Mouse (Mus musculus) megakaryocyte progenitor cell, adult 5-6 weeks (primary cell): ENCODE data around the gene Gm13283. TPM values are rescaled to one million over a fixed set of nuclear protein-coding genes. Genes with fewer than 3 reads are reported as not detected.

Experiments
- total RNA-seq, 2 experiments: library from RNA; stranded (forward) in 1 of 2; stranded (reverse) in 1 of 2; fragments of 157-497, 149-512 nt in 1 of 2; fragments of 200-1000 nt in 1 of 2; gene quantifications; 2 replicates each; pipeline versions ENCODE4 v1.2.3 to v1.2.4; 2015 to 2017

The Gm13283 gene
- total RNA-seq, 2 experiments from 2014 or later: 0.67 TPM; not detected in 1

Other genes with a start within 250 kb of the Gm13283 start
Only the 30 nearest of the 32 such genes appear.
- not detected in 2 replicates for gene Ifna14, start 188.3 kb upstream of the Gm13283 start, total RNA-seq (2015)
- gene Ifna14, start 188.3 kb upstream of the Gm13283 start, total RNA-seq (2017): not detected in 2 replicates
- not detected in 2 replicates for gene Ifna9, start 167.7 kb upstream of the Gm13283 start, total RNA-seq (2015)
- gene Ifna9, start 167.7 kb upstream of the Gm13283 start, total RNA-seq (2017): not detected in 2 replicates
- gene Ifna12, start 156.7 kb upstream of the Gm13283 start, total RNA-seq (2015): not detected in 2 replicates
- not detected in 2 replicates for gene Ifna12, start 156.7 kb upstream of the Gm13283 start, total RNA-seq (2017)
- not detected in 2 replicates for gene C87499, start 125.7 kb upstream of the Gm13283 start, total RNA-seq (2015)
- not detected in 2 replicates for gene C87499, start 125.7 kb upstream of the Gm13283 start, total RNA-seq (2017)
- not detected in 2 replicates for gene Ifna13, start 115.7 kb upstream of the Gm13283 start, total RNA-seq (2015)
- gene Ifna13, start 115.7 kb upstream of the Gm13283 start, total RNA-seq (2017): 0.20 and 0.29 TPM in 2 replicates
- not detected in 2 replicates for gene Ifna16, start 83.2 kb upstream of the Gm13283 start, total RNA-seq (2015)
- not detected in 2 replicates for gene Ifna16, start 83.2 kb upstream of the Gm13283 start, total RNA-seq (2017)
- not detected in 2 replicates for gene Ifna2, start 76.2 kb upstream of the Gm13283 start, total RNA-seq (2015)
- not detected in 2 replicates for gene Ifna2, start 76.2 kb upstream of the Gm13283 start, total RNA-seq (2017)
- gene Ifnab, start 68.8 kb upstream of the Gm13283 start, total RNA-seq (2015): not detected in 2 replicates
- not detected in 2 replicates for gene Ifnab, start 68.8 kb upstream of the Gm13283 start, total RNA-seq (2017)
- gene Gm26566, start 38.3 kb upstream of the Gm13283 start, total RNA-seq (2015): 0.56 TPM in 1 of 2 replicates, not detected in the other
- gene Gm26566, start 38.3 kb upstream of the Gm13283 start, total RNA-seq (2017): 1.2 and 1.5 TPM in 2 replicates
- gene Klhl9, start 37.7 kb upstream of the Gm13283 start, total RNA-seq (2015): 48.8 and 49.8 TPM in 2 replicates
- 70.2 and 85.6 TPM in 2 replicates for gene Klhl9, start 37.7 kb upstream of the Gm13283 start, total RNA-seq (2017)
- gene Gm13271, start 5.3 kb upstream of the Gm13283 start, total RNA-seq (2015): not detected in 2 replicates
- gene Gm13271, start 5.3 kb upstream of the Gm13283 start, total RNA-seq (2017): not detected in 2 replicates
- not detected in 2 replicates for gene Gm13290, start 13.7 kb downstream of the Gm13283 start, total RNA-seq (2015)
- gene Gm13290, start 13.7 kb downstream of the Gm13283 start, total RNA-seq (2017): not detected in 2 replicates
- not detected in 2 replicates for gene Gm13289, start 16.8 kb downstream of the Gm13283 start, total RNA-seq (2015)
- not detected in 2 replicates for gene Gm13289, start 16.8 kb downstream of the Gm13283 start, total RNA-seq (2017)
- gene Gm13272, start 19.7 kb downstream of the Gm13283 start, total RNA-seq (2015): 0.49 TPM in 1 of 2 replicates, not detected in the other
- gene Gm13272, start 19.7 kb downstream of the Gm13283 start, total RNA-seq (2017): not detected in 2 replicates
- gene Ifnz, start 22.0 kb downstream of the Gm13283 start, total RNA-seq (2015): 0.25 TPM in 1 of 2 replicates, not detected in the other
- not detected in 2 replicates for gene Ifnz, start 22.0 kb downstream of the Gm13283 start, total RNA-seq (2017)
- not detected in 2 replicates for gene Gm13276, start 25.6 kb downstream of the Gm13283 start, total RNA-seq (2015)
- gene Gm13276, start 25.6 kb downstream of the Gm13283 start, total RNA-seq (2017): not detected in 2 replicates
- gene Gm13277, start 28.5 kb downstream of the Gm13283 start, total RNA-seq (2015): not detected in 2 replicates
- gene Gm13277, start 28.5 kb downstream of the Gm13283 start, total RNA-seq (2017): not detected in 2 replicates
- not detected in 2 replicates for gene Gm13278, start 31.4 kb downstream of the Gm13283 start, total RNA-seq (2015)
- gene Gm13278, start 31.4 kb downstream of the Gm13283 start, total RNA-seq (2017): not detected in 2 replicates
- gene Gm13275, start 34.4 kb downstream of the Gm13283 start, total RNA-seq (2015): not detected in 2 replicates
- gene Gm13275, start 34.4 kb downstream of the Gm13283 start, total RNA-seq (2017): not detected in 2 replicates
- not detected in 2 replicates for gene Gm13279, start 37.3 kb downstream of the Gm13283 start, total RNA-seq (2015)
- gene Gm13279, start 37.3 kb downstream of the Gm13283 start, total RNA-seq (2017): not detected in 2 replicates
- not detected in 2 replicates for gene Gm13285, start 39.5 kb downstream of the Gm13283 start, total RNA-seq (2015)
- gene Gm13285, start 39.5 kb downstream of the Gm13283 start, total RNA-seq (2017): not detected in 2 replicates
- not detected in 2 replicates for gene Gm13287, start 43.1 kb downstream of the Gm13283 start, total RNA-seq (2015)
- gene Gm13287, start 43.1 kb downstream of the Gm13283 start, total RNA-seq (2017): not detected in 2 replicates
- gene Gm13288, start 45.4 kb downstream of the Gm13283 start, total RNA-seq (2015): 0.07 TPM in 1 of 2 replicates, not detected in the other
- gene Gm13288, start 45.4 kb downstream of the Gm13283 start, total RNA-seq (2017): 0.07 and 0.12 TPM in 2 replicates
- gene Ifna7, start 56.1 kb downstream of the Gm13283 start, total RNA-seq (2015): not detected in 2 replicates
- not detected in 2 replicates for gene Ifna7, start 56.1 kb downstream of the Gm13283 start, total RNA-seq (2017)
- gene Ifna11, start 59.8 kb downstream of the Gm13283 start, total RNA-seq (2015): not detected in 2 replicates
- not detected in 2 replicates for gene Ifna11, start 59.8 kb downstream of the Gm13283 start, total RNA-seq (2017)
- gene Ifna6, start 67.3 kb downstream of the Gm13283 start, total RNA-seq (2015): not detected in 2 replicates
- gene Ifna6, start 67.3 kb downstream of the Gm13283 start, total RNA-seq (2017): not detected in 2 replicates
- gene Ifna5, start 75.4 kb downstream of the Gm13283 start, total RNA-seq (2015): not detected in 2 replicates
- gene Ifna5, start 75.4 kb downstream of the Gm13283 start, total RNA-seq (2017): not detected in 2 replicates
- gene Ifna4, start 81.7 kb downstream of the Gm13283 start, total RNA-seq (2015): not detected in 2 replicates
- not detected in 2 replicates for gene Ifna4, start 81.7 kb downstream of the Gm13283 start, total RNA-seq (2017)
- not detected in 2 replicates for gene Ifna1, start 90.0 kb downstream of the Gm13283 start, total RNA-seq (2015)
- gene Ifna1, start 90.0 kb downstream of the Gm13283 start, total RNA-seq (2017): not detected in 2 replicates
- not detected in 2 replicates for gene Ifne, start 120.1 kb downstream of the Gm13283 start, total RNA-seq (2015)
- gene Ifne, start 120.1 kb downstream of the Gm13283 start, total RNA-seq (2017): not detected in 2 replicates